Mouse (Mus musculus) heart, embryonic 11.5 days (tissue): ENCODE measurements around the gene Apbb2. TPM values are rescaled to one million over a fixed set of nuclear protein-coding genes. Genes with fewer than 3 reads are reported as not detected.

ENCODE experiments used
- ATAC-seq: fragments of 200-750 bp; cut with Nextera tagmentation; replicated peaks from 2 replicates; pipeline ENCODE4 v1.8.0; 2017; ENCODE audit warnings: moderate library complexity; ENCODE audit not compliant: insufficient number of reproducible peaks, low FRiP score, low TSS enrichment
- H3K27ac ChIP-seq: fragments of 300-500 bp; sonication (generic); 2 replicates; pipeline ENCODE4 v1.5.1; 2014; ENCODE audit warnings: mild to moderate bottlenecking, low read depth, low read length
- H3K27me3 ChIP-seq: fragments of 300-500 bp; sonication (generic); 2 replicates; pipeline ENCODE4 v1.6.1; 2014; ENCODE audit warnings: mild to moderate bottlenecking, low read length, mixed read lengths; ENCODE audit not compliant: control insufficient read depth, insufficient read depth
- H3K36me3 ChIP-seq: fragments of 300-500 bp; sonication (generic); 2 replicates; pipeline ENCODE4 v1.6.1; 2014; ENCODE audit warnings: mild to moderate bottlenecking, low read length, moderate library complexity, mixed read lengths; ENCODE audit not compliant: control insufficient read depth, insufficient read depth
- H3K4me1 ChIP-seq: fragments of 300-500 bp; sonication (generic); 2 replicates; pipeline ENCODE4 v1.6.1; 2014; ENCODE audit warnings: low read length; ENCODE audit not compliant: control insufficient read depth, insufficient read depth
- H3K4me2 ChIP-seq: fragments of 300-500 bp; sonication (generic); 2 replicates; pipeline ENCODE4 v1.6.1; 2014; ENCODE audit warnings: mild to moderate bottlenecking, moderate library complexity
- H3K4me3 ChIP-seq: fragments of 300-500 bp; sonication (generic); 2 replicates; pipeline ENCODE4 v1.5.1; 2014; ENCODE audit warnings: low read depth, low read length
- H3K9ac ChIP-seq: fragments of 300-500 bp; sonication (generic); 2 replicates; pipeline ENCODE4 v1.6.1; 2014; ENCODE audit warnings: mild to moderate bottlenecking, low read depth, low read length, moderate library complexity
- H3K9me3 ChIP-seq: fragments of 300-500 bp; sonication (generic); replicated peaks from 2 replicates; pipeline ENCODE4 v1.6.1; 2016; ENCODE audit warnings: low read length; ENCODE audit not compliant: control insufficient read depth
- WGBS: fragments of 180-500 bp; shearing (Covaris S2); extraction: QIAGEN DNeasy Blood & Tissue Kit; methylation state at CpG from one replicate; pipeline ENCODE4 v1.1.7; 2014; ENCODE audit not compliant: insufficient replicate concordance; 5-methylcytosine and 5-hydroxymethylcytosine counted together
- polyA plus RNA-seq: library from polyadenylated mRNA; unstranded; fragments of >200 nt; fragmentation: Nextera tagmentation; extraction: Ambion mirVana; gene quantifications from 2 replicates; pipeline ENCODE4 v1.2.1, GENCODE M21; 2014

Apbb2 gene
- polyA plus RNA-seq, 1 experiment from 2014 or later = 25.9 TPM

GRCm38 (mm10) chr5:66505071-66505470 lies 113.5 kb downstream of the Apbb2 start:
- WGBS = 87% methylated on average over 1 of the region's 1 CpGs
- ATAC-seq = no peak

DNA sequence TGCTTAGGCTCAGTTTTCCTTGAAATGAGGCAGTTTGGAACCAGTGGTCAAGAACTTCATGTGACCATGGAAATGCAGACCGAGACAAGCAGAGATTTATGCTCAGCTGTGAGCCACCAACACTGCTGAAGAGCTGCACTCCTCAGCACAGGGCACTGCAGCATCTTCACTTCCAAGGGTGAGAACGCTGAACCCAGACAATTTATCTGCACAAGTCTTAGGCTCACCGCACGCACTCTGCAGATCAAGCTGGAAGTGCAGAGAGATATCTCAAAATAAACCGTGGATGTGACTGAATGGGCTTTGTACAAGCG lies 114.2 kb downstream of the Apbb2 start:
- Histone ChIP-seq H3K9ac (no peak overlapping the region), H3K9me3 (no peaks in the 10 kb centered on the region), H3K4me3 (no peak overlapping the region), H3K4me1 (peaks cover 14% of the 10 kb centered on the region), H3K27me3 (no peaks in the 10 kb centered on the region), H3K27ac (no peak overlapping the region), H3K36me3 (no peaks in the 10 kb centered on the region), H3K4me2 (0 out of 2 replicates have a peak overlapping the region, but pooled peaks have one; percentile 4)
- ATAC-seq = no peak
- WGBS = 32% methylated on average over 6 of the region's 6 CpGs

More at GRCm38 (mm10) chr5:66505071-66505470, 113.5 kb downstream of the Apbb2 start:
- Histone ChIP-seq H3K9me3 (no peaks in the 10 kb centered on the region), H3K27ac (no peak overlapping the region), H3K27me3 (no peaks in the 10 kb centered on the region), H3K36me3 (no peaks in the 10 kb centered on the region), H3K4me1 (peaks cover 14% of the 10 kb centered on the region), H3K4me3 (no peak overlapping the region), H3K4me2 (no peak overlapping the region), H3K9ac (no peak overlapping the region)

GRCm38 (mm10) chr5:66503557-66504433 lies 114.8 kb downstream of the Apbb2 start:
- Histone ChIP-seq H3K4me2 (peak overlapping the region; percentile 29), H3K9ac (peak overlapping the region; percentile 34; the same call in 1 of the 2 replicates)
- 43% methylated on average over 17 of the region's 17 CpGs for WGBS

DNA sequence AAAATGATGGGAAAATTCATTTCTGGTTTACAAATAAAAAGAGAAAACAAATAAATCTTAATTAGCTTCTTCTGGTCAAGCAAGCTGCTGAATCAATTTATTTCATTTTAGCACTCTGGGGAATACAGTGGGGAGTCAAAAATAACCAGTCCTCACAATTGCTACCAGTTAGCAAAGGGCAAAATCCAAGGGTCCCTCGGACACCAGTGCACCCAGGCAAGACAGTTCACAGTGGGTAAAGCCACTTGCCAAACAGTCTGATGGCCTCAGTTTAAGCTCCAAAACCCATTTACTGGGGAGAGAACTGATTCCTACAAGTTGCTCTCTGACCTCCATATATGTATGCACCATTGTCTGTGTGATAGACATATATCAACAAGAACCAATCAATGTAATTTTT lies 115.6 kb downstream of the Apbb2 start:
- no peak for ATAC-seq
- no peak overlapping the region for H3K27ac ChIP-seq
- peaks cover 14% of the 10 kb centered on the region for H3K4me1 ChIP-seq
- 91% methylated on average over 1 of the region's 1 CpGs for WGBS
- no peak overlapping the region for H3K9ac ChIP-seq
- H3K36me3 ChIP-seq = no peaks in the 10 kb centered on the region
- no peaks in the 10 kb centered on the region for H3K9me3 ChIP-seq
- H3K4me3 ChIP-seq = no peak overlapping the region
- no peak overlapping the region for H3K4me2 ChIP-seq
- no peaks in the 10 kb centered on the region for H3K27me3 ChIP-seq

More at GRCm38 (mm10) chr5:66503557-66504433, 114.8 kb downstream of the Apbb2 start:
- Histone ChIP-seq H3K36me3 (no peaks in the 10 kb centered on the region), H3K4me3 (no peak overlapping the region), H3K9me3 (no peaks in the 10 kb centered on the region), H3K27me3 (no peaks in the 10 kb centered on the region), H3K27ac (0 out of 2 replicates have a peak overlapping the region, but pooled peaks have one; percentile 31), H3K4me1 (peaks cover 14% of the 10 kb centered on the region)
- no peak for ATAC-seq

DNA sequence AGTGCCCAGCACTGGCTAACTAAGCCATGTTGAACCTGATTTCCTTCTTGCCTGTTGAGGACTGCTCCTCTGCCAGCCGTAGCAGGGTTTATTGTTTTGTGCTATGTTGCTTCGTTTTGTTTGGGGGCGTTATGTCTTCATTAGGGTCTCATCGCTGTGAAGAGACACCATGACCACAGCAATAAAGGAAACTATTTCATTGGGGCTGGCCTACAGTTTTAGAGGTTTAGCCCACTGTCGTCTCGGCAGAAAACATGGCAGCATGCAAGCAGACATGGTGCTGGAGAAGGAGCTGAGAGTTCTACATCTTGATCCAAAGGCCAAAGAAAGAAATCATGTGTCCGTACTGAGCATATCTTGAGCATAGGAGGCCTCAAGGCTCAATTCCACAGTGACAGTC lies 119.0 kb downstream of the Apbb2 start:
- Histone ChIP-seq H3K4me2 (no peak overlapping the region), H3K27me3 (no peaks in the 10 kb centered on the region), H3K4me3 (no peak overlapping the region), H3K4me1 (peaks cover 33% of the 10 kb centered on the region), H3K9ac (no peak overlapping the region), H3K9me3 (no peaks in the 10 kb centered on the region), H3K36me3 (no peaks in the 10 kb centered on the region), H3K27ac (no peak overlapping the region)
- ATAC-seq = no peak
- WGBS = 89% methylated on average over 7 of the region's 7 CpGs

DNA sequence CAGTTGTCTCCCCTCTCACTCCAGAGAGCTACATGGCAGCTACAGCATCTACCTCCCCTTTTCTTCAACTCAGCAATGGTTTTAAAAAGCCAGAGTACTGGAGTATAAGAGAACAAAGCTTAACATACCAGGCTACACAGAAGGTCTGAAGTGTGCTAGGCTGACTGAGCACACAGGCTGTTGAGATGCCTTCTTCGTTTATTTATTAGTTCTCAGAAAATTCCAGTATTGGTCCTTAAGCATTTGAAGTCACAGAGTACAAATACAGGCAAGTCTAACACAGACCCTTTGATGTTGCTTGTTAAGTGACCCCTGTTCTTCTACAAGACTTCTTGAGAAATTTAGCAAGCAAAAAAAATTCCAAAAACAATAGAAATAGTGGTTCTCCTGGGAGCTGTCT lies 120.4 kb downstream of the Apbb2 start:
- WGBS = 79% methylated on average over 1 of the region's 1 CpGs
- H3K9ac ChIP-seq = no peak overlapping the region
- no peak overlapping the region for H3K4me2 ChIP-seq
- peaks cover 19% of the 10 kb centered on the region for H3K4me1 ChIP-seq
- H3K9me3 ChIP-seq = no peaks in the 10 kb centered on the region
- no peak overlapping the region for H3K4me3 ChIP-seq
- no peaks in the 10 kb centered on the region for H3K36me3 ChIP-seq
- no peaks in the 10 kb centered on the region for H3K27me3 ChIP-seq
- ATAC-seq = no peak
- H3K27ac ChIP-seq = no peak overlapping the region

DNA sequence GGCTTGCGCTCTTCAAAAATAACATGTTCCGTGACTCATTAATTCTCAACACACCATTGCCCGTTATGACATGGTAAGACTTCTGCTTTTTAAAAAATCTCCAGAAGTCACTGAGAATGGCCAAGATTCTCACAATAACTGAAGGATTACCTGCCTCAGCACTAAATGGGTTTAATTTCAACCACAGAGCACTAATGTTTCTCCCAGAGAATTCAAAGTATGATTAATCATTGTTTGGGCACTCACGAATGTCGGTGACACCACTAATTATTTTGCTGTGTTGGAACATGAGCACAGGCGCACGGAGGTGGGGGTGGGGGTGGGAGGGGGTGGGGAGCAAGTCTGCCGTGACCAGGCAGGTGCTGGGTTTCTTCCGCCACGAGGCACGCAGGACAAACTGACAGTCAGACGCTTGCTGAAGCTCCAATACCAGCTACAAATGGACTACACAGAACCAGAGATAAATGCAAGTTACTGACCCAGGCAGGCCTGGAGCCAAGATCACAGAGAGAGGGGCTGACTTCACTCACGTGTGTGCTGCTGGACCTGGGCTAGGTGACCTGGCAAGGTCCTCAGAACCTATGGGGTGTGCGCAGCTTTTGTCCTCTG lies 121.0 kb downstream of the Apbb2 start:
- Histone ChIP-seq H3K4me1 (peaks cover 19% of the 10 kb centered on the region), H3K4me3 (no peak overlapping the region), H3K9ac (no peak overlapping the region), H3K9me3 (no peaks in the 10 kb centered on the region), H3K36me3 (no peaks in the 10 kb centered on the region), H3K27ac (no peak overlapping the region), H3K27me3 (no peaks in the 10 kb centered on the region), H3K4me2 (no peak overlapping the region)
- WGBS = 55% methylated on average over 14 of the region's 14 CpGs
- ATAC-seq = no peak

DNA sequence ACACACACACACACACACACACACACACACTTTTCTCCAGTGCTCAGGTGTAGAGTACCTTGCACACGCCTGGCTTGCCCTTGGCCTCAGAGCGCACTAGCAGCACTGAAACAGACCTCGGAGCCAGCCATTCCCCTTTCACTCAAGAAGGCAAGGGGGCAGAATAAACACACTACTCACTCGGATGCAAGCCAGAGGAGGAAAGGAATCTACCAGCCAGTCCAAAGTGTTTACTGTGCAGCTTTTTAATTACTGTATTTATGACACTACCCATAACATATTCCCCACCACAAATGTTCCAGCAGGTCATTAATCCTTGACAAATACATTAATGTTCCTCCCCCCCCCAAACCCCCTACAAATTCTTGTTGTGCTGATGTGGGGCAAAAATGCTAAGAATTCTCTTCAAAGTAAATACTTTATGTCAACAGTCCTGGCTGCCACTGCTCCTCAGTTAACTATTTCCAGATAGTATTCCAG lies 121.7 kb downstream of the Apbb2 start:
- Histone ChIP-seq H3K27me3 (no peaks in the 10 kb centered on the region), H3K4me3 (no peak overlapping the region), H3K4me1 (peaks cover 19% of the 10 kb centered on the region), H3K9ac (no peak overlapping the region), H3K9me3 (no peaks in the 10 kb centered on the region), H3K36me3 (no peaks in the 10 kb centered on the region), H3K4me2 (no peak overlapping the region), H3K27ac (no peak overlapping the region)
- ATAC-seq = no peak
- WGBS = 49% methylated on average over 4 of the region's 4 CpGs
